Mouse (Mus musculus) thymus, postnatal 25 days (tissue): ENCODE results near the gene Alk.

Source experiments
- DNase-seq: peaks from one replicate; pipeline ENCODE4 v3.0.0; 2022

The Alk gene

GRCm38 (mm10) chr17:71955011-71955410 is 649.4 kb downstream of the Alk start:
- no peak for DNase-seq

- no peak for DNase-seq
Measured at GRCm38 (mm10) chr17:71954217-71954844, 650.1 kb downstream of the Alk start.

GRCm38 (mm10) chr17:71950968-71951367 is 653.5 kb downstream of the Alk start:
- DNase-seq = no peak

GRCm38 (mm10) chr17:71948687-71949086 is 655.7 kb downstream of the Alk start:
- DNase-seq = no peak

GRCm38 (mm10) chr17:71947452-71947851 is 657.0 kb downstream of the Alk start:
- no peak for DNase-seq

- no peak for DNase-seq
Measured at GRCm38 (mm10) chr17:71944020-71944419, 660.4 kb downstream of the Alk start.

- DNase-seq = no peak
Measured at GRCm38 (mm10) chr17:71942052-71942451, 662.4 kb downstream of the Alk start.

GRCm38 (mm10) chr17:71941436-71941835 is 663.0 kb downstream of the Alk start:
- no peak for DNase-seq

GRCm38 (mm10) chr17:71936681-71937080 is 667.7 kb downstream of the Alk start:
- DNase-seq = no peak

- no peak for DNase-seq
Measured at GRCm38 (mm10) chr17:71935837-71936236, 668.6 kb downstream of the Alk start.

GRCm38 (mm10) chr17:71935336-71935735 is 669.1 kb downstream of the Alk start:
- no peak for DNase-seq

- DNase-seq = no peak
Measured at GRCm38 (mm10) chr17:71914941-71915340, 689.5 kb downstream of the Alk start.

GRCm38 (mm10) chr17:71914541-71914940 is 689.9 kb downstream of the Alk start:
- no peak for DNase-seq

- no peak for DNase-seq
Measured at GRCm38 (mm10) chr17:71913188-71913587, 691.2 kb downstream of the Alk start.

GRCm38 (mm10) chr17:71909107-71909506 is 695.3 kb downstream of the Alk start:
- peak; percentile 3 for DNase-seq

GRCm38 (mm10) chr17:71881369-71881768 is 723.1 kb downstream of the Alk start:
- DNase-seq = no peak

- DNase-seq = no peak
Measured at GRCm38 (mm10) chr17:71875492-71875891, 728.9 kb downstream of the Alk start.

- no peak for DNase-seq
Measured at GRCm38 (mm10) chr17:71874795-71875194, 729.6 kb downstream of the Alk start.

GRCm38 (mm10) chr17:71874077-71874476 is 730.4 kb downstream of the Alk start:
- DNase-seq = peak; percentile 62

- peak; percentile 47 for DNase-seq
Measured at GRCm38 (mm10) chr17:71872976-71873375, 731.5 kb downstream of the Alk start.

GRCm38 (mm10) chr17:71871981-71872380 is 732.4 kb downstream of the Alk start:
- DNase-seq = no peak

GRCm38 (mm10) chr17:71870641-71871040 is 733.8 kb downstream of the Alk start:
- no peak for DNase-seq

- no peak for DNase-seq
Measured at GRCm38 (mm10) chr17:71870232-71870621, 734.2 kb downstream of the Alk start.

GRCm38 (mm10) chr17:71869372-71870231 is 734.8 kb downstream of the Alk start:
- DNase-seq = no peak
